In the genomic region with DNA sequence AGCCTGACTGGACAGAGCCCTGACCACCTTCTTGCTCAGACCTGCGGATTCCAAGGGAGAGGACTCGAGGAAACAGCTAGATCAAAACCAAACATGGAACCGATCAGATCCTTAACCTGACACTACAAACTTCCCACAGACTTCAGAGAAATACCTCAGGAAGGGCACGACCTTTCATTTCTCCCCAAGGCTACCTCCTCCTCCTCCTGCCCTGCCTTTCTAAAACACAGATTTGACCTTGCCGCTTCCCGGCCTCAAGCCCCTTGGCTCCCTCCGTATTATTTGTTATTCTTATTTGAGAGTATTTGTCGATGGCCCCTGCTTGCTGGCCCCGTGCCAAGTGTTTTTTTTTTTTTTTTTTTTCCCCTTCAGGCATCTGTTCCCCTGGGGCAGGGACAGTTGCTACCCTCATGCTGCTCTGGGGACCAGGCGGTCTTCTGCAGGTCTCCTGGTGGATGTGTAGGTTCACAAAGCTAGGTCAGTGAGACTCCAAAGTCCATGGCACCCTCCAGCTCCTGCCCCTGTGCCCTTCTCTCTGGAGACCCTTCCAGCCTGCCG, we compare ENCODE assay signal across 26 mouse cellular contexts. TPM values are rescaled to one million over a fixed set of nuclear protein-coding genes. Genes with fewer than 3 reads are reported as not detected.
DNase-seq lines count a peak whose midpoint lies in the region; ATAC-seq and TF ChIP-seq lines count a peak whose summit lies in the region.
"Had no signal": no experiment of that assay in that cellular context is flagged by ENCODE, and none has a peak within 500 bp of the region (broad histone marks: within the 10 kb centered on the region; RNA-seq: fewer than 3 reads in every experiment).

No protein-coding gene starts in this region.

- H3K4me1 ChIP-seq in kidney, embryonic 16.5 days (ENCODE audit: insufficient read depth, low read length): peaks cover 16% of the 10 kb centered on the region
- H3K4me1 ChIP-seq in E14TG2a.4 (replicated peaks; ENCODE audit: low read depth, low read length): peaks cover 36% of the 10 kb centered on the region
- peaks cover 5 to 11% of the 10 kb centered on the region in 2 experiments; a peak in 3 of 4 replicates for H3K4me1 ChIP-seq in ES-E14 (ENCODE audit: control insufficient read depth in 2 of 2, insufficient read depth in 2 of 2, low read length in 2 of 2, poor library complexity in 1 of 2)
- H3K4me1 ChIP-seq in limb, embryonic 10.5 days: peaks cover 31% of the 10 kb centered on the region
- H3K4me1 ChIP-seq in forebrain, embryonic 14.5 days (ENCODE audit: control insufficient read depth, insufficient read depth, low read length): no peaks in the 10 kb centered on the region

- H3K4me3 ChIP-seq in kidney, embryonic 16.5 days (ENCODE audit: low read length): no peak overlapping the region
- H3K4me3 ChIP-seq in E14TG2a.4 (replicated peaks; ENCODE audit: low read length) (peak overlapping the region; percentile 58), ES-E14 (ENCODE audit: insufficient read depth in 1 of 2, low read depth in 1 of 2, low read length in 2 of 2, poor library complexity in 1 of 2, severe bottlenecking in 1 of 2) (0 out of 4 replicates have a peak overlapping the region, but pooled peaks of 1 of the 2 experiments have one; percentile 33)
- no peak overlapping the region for H3K4me3 ChIP-seq in limb, embryonic 10.5 days
- no peak overlapping the region for H3K4me3 ChIP-seq in forebrain, embryonic 14.5 days (ENCODE audit: low read depth, low read length)
- H3K4me3 ChIP-seq: embryonic facial prominence, embryonic 15.5 days; hindbrain, embryonic 10.5 days; limb, embryonic 12.5 days; midbrain, embryonic 13.5 days had no signal

- H3K27ac ChIP-seq in kidney, embryonic 16.5 days (ENCODE audit: low read length): no peak overlapping the region
- no peak overlapping the region for H3K27ac ChIP-seq in ES-E14 (ENCODE audit: insufficient read depth, low read depth, low read length, poor library complexity, severe bottlenecking)
- H3K27ac ChIP-seq in limb, embryonic 10.5 days: peak overlapping the region; percentile 44; the same call in 1 of the 2 replicates
- no peak overlapping the region for H3K27ac ChIP-seq in forebrain, embryonic 14.5 days (ENCODE audit: low read depth, low read length)
- H3K27ac ChIP-seq: embryonic facial prominence, embryonic 15.5 days; limb, embryonic 12.5 days; midbrain, embryonic 13.5 days had no signal

- no peak overlapping the region for H3K4me2 ChIP-seq in kidney, embryonic 16.5 days (replicated peaks; ENCODE audit: low read depth, low read length)
- H3K4me2 ChIP-seq in forebrain, embryonic 14.5 days (ENCODE audit: low read length): no peak overlapping the region
- H3K4me2 ChIP-seq: embryonic facial prominence, embryonic 15.5 days; limb, embryonic 12.5 days; liver, embryonic 11.5 days; midbrain, embryonic 13.5 days had no signal

- TF ChIP-seq CTCF in E14TG2a.4 (conservative IDR thresholded peaks at IDR 0.05; ENCODE audit: low read length): no peak

- 25% methylated on average over 11 of the region's 11 CpGs for WGBS in kidney, embryonic 16.5 days
- 36% methylated on average over 11 of the region's 11 CpGs for WGBS in limb, embryonic 10.5 days
- WGBS in forebrain, embryonic 14.5 days: 50% methylated on average over 11 of the region's 11 CpGs

- DNase-seq in kidney, postnatal 25 days: no peak
- DNase-seq in ES-E14 (ENCODE audit: low read depth, low spot score): no peak
- DNase-seq in limb, embryonic 10.5 days (ENCODE audit: low spot score): no peak
- DNase-seq in c-Kit-positive CD71-positive TER-119-positive erythroid progenitor cells, embryonic 14.5 days (ENCODE audit: low spot score): no peak
- no peak for DNase-seq in forebrain, embryonic 14.5 days (ENCODE audit: low spot score)
- DNase-seq: adrenal gland, adult 2 months; cerebellum, adult 11-12 months; cerebellum, postnatal 10 days; gastrocnemius, postnatal 25 days; kidney, postnatal 4 days; liver, postnatal 0 days; lung, postnatal 14 days; right cerebral cortex, postnatal 25 days; spleen, adult 18-20 months had no signal

- peaks cover 4% of the 10 kb centered on the region; the same call in 1 of the 2 replicates for H3K27me3 ChIP-seq in kidney, embryonic 16.5 days (ENCODE audit: insufficient read depth, low read length)
- H3K27me3 ChIP-seq in E14TG2a.4 (ENCODE audit: insufficient read depth, low read length): peaks cover 25% of the 10 kb centered on the region
- peaks cover 5% of the 10 kb centered on the region; the same call in 1 of the 2 replicates for H3K27me3 ChIP-seq in limb, embryonic 10.5 days (ENCODE audit: low read depth, poor library complexity, severe bottlenecking)
- H3K27me3 ChIP-seq in forebrain, embryonic 14.5 days (replicated peaks; ENCODE audit: control insufficient read depth, insufficient read depth, low read length): no peaks in the 10 kb centered on the region
- H3K27me3 ChIP-seq: embryonic facial prominence, embryonic 15.5 days had no signal

- 0 out of 2 replicates have a peak, but pooled peaks have one; percentile 24 for ATAC-seq in kidney, embryonic 16.5 days (ENCODE audit: low FRiP score, low TSS enrichment)
- no peak for ATAC-seq in forebrain, embryonic 14.5 days
- ATAC-seq: forebrain, embryonic 16.5 days; liver, postnatal 0 days had no signal

- H3K9ac ChIP-seq in kidney, embryonic 16.5 days (replicated peaks; ENCODE audit: low read length): no peak overlapping the region
- no peak overlapping the region for H3K9ac ChIP-seq in ES-E14 (ENCODE audit: insufficient read depth, low read depth, low read length, poor library complexity, severe bottlenecking)
- no peak overlapping the region for H3K9ac ChIP-seq in forebrain, embryonic 14.5 days (ENCODE audit: low read length)
- H3K9ac ChIP-seq: embryonic facial prominence, embryonic 15.5 days; limb, embryonic 12.5 days; liver, postnatal 0 days; midbrain, embryonic 13.5 days had no signal

- in situ Hi-C loops in ES-E14 (cut with MboI; ENCODE audit: low sequenced_read_pairs in 2 of 2, unreplicated experiment in 2 of 2): no loop called here

- no peaks in the 10 kb centered on the region for H3K36me3 ChIP-seq in kidney, embryonic 16.5 days (ENCODE audit: insufficient read depth, low read length)
- H3K36me3 ChIP-seq in E14TG2a.4 (ENCODE audit: insufficient read depth, low read length): no peaks in the 10 kb centered on the region
- no peaks in the 10 kb centered on the region for H3K36me3 ChIP-seq in ES-E14 (ENCODE audit: control insufficient read depth, insufficient read depth, low read length, poor library complexity, severe bottlenecking)
- no peaks in the 10 kb centered on the region for H3K36me3 ChIP-seq in limb, embryonic 10.5 days
- no peaks in the 10 kb centered on the region for H3K36me3 ChIP-seq in forebrain, embryonic 14.5 days (ENCODE audit: control insufficient read depth, insufficient read depth, low read length)
- H3K36me3 ChIP-seq: embryonic facial prominence, embryonic 15.5 days; hindbrain, embryonic 10.5 days; limb, embryonic 12.5 days; midbrain, embryonic 13.5 days had no signal

- H3K9me3 ChIP-seq in kidney, embryonic 16.5 days (ENCODE audit: low read length): no peaks in the 10 kb centered on the region
- H3K9me3 ChIP-seq in E14TG2a.4 (ENCODE audit: low read length) (no peaks in the 10 kb centered on the region), ES-E14 (ENCODE audit: control insufficient read depth, insufficient read depth, low read depth, low read length) (no peaks in the 10 kb centered on the region)
- H3K9me3 ChIP-seq in limb, embryonic 10.5 days (replicated peaks): no peaks in the 10 kb centered on the region
- H3K9me3 ChIP-seq in forebrain, embryonic 14.5 days (replicated peaks; ENCODE audit: control insufficient read depth, low read length): no peaks in the 10 kb centered on the region
- H3K9me3 ChIP-seq: embryonic facial prominence, embryonic 15.5 days; hindbrain, embryonic 10.5 days; limb, embryonic 12.5 days; midbrain, embryonic 13.5 days had no signal

TF ChIP-seq in ES-E14, 5 proteins besides CTCF, POLR2A, EP300 and RAD21:
- TF ChIP-seq MAFK (IDR thresholded peaks at IDR 0.05; ENCODE audit: insufficient read depth, low read depth, low read length): no peak
- TF ChIP-seq ZNF384 (IDR thresholded peaks at IDR 0.05; ENCODE audit: low read depth, low read length): peak; percentile 94
- TF ChIP-seq HCFC1 (IDR thresholded peaks at IDR 0.05; ENCODE audit: borderline replicate concordance, insufficient read depth, low read length): no peak
- no peak for TF ChIP-seq CHD2 (IDR thresholded peaks at IDR 0.05; ENCODE audit: low read depth, low read length)

RNA-seq across cellular contexts. Expression of a gene that starts 26.2 kb away (rescaled TPM):
- 0.94 and 1.3 TPM in 2 replicates for polyA plus RNA-seq in kidney, embryonic 16.5 days (2015; fragmentation: Nextera tagmentation; extraction: Ambion mirVana)
- total RNA-seq in ES-E14 (2012; rRNA removed): 0.32 and 0.67 TPM in 2 replicates
- 11.0 and 13.9 TPM in 2 replicates for polyA plus RNA-seq in limb, embryonic 10.5 days (2016; fragmentation: Nextera tagmentation; extraction: Ambion mirVana)
- polyA plus RNA-seq in forebrain, embryonic 14.5 days (2014; fragmentation: Nextera tagmentation; extraction: Ambion mirVana): 0.34 and 0.40 TPM in 2 replicates
- total RNA-seq: adrenal gland, adult 2 months; heart, postnatal 10 days; megakaryocyte progenitor cell, adult 5-6 weeks had no signal
- polyA plus RNA-seq: adrenal gland, adult 2 months; C2C12; forebrain, embryonic 16.5 days; intestine, postnatal 0 days; liver, postnatal 0 days had no signal
